14 mouse cellular contexts compared by ENCODE assay signal in the genomic region with DNA sequence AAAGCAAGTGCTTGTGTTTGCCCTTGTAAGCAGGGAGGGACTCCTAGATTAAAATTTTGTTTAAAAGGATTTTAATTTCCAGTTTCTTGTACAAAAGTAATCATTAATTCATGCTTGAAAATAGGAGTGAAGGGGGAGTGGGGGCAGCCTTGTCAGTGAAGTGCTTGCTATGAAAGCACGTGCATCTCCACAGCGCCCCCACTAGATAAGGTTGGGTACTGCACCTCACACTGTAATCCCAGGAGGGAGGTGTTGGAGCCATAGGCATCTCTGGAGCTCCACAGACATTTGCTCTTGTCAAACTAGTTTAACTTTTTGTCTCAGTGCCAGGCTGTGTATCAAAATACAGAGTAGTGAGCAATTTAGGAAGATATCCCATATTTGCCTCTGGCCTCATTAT.
DNase-seq lines count a peak whose midpoint lies in the region; ATAC-seq and TF ChIP-seq lines count a peak whose summit lies in the region.
"Had no signal": no experiment of that assay in that cellular context is flagged by ENCODE, and none has a peak within 500 bp of the region (broad histone marks: within the 10 kb centered on the region; RNA-seq: fewer than 3 reads in every experiment).

No protein-coding gene starts in this region.

- no peaks in the 10 kb centered on the region for H3K36me3 ChIP-seq in lung, embryonic 14.5 days (ENCODE audit: insufficient read depth)
- no peaks in the 10 kb centered on the region for H3K36me3 ChIP-seq in G1E (replicated peaks)
- no peaks in the 10 kb centered on the region for H3K36me3 ChIP-seq in stomach, postnatal 0 days (ENCODE audit: control insufficient read depth, insufficient read depth, low read length)
- no peaks in the 10 kb centered on the region for H3K36me3 ChIP-seq in midbrain, embryonic 15.5 days (replicated peaks)
- H3K36me3 ChIP-seq: forebrain, embryonic 12.5 days; liver, embryonic 13.5 days; stomach, embryonic 15.5 days had no signal

- no peaks in the 10 kb centered on the region for H3K4me1 ChIP-seq in lung, embryonic 14.5 days (ENCODE audit: insufficient read depth)
- no peaks in the 10 kb centered on the region for H3K4me1 ChIP-seq in G1E (ENCODE audit: insufficient read depth, low read depth, low read length)
- no peaks in the 10 kb centered on the region for H3K4me1 ChIP-seq in stomach, postnatal 0 days (replicated peaks; ENCODE audit: control insufficient read depth, insufficient read depth)
- no peaks in the 10 kb centered on the region for H3K4me1 ChIP-seq in midbrain, embryonic 15.5 days
- H3K4me1 ChIP-seq: forebrain, embryonic 12.5 days; liver, embryonic 13.5 days; megakaryocyte, embryonic 14.5 days; stomach, embryonic 15.5 days had no signal

- 26% methylated on average over 2 of the region's 2 CpGs for WGBS in lung, embryonic 14.5 days
- 34% methylated on average over 2 of the region's 2 CpGs for WGBS in stomach, postnatal 0 days
- WGBS in midbrain, embryonic 15.5 days = 51% methylated on average over 2 of the region's 2 CpGs

- H3K9ac ChIP-seq in lung, embryonic 14.5 days = no peak overlapping the region
- no peak overlapping the region for H3K9ac ChIP-seq in stomach, postnatal 0 days (ENCODE audit: low read length)
- no peak overlapping the region for H3K9ac ChIP-seq in midbrain, embryonic 15.5 days
- H3K9ac ChIP-seq: forebrain, embryonic 12.5 days; liver, embryonic 13.5 days; stomach, embryonic 15.5 days had no signal

- TF ChIP-seq CTCF in lung, embryonic 14.5 days (IDR thresholded peaks at IDR 0.05; ENCODE audit: low read depth) = peak; percentile 31; the same call in 1 of the 2 replicates
- TF ChIP-seq CTCF in G1E (IDR thresholded peaks at IDR 0.05; ENCODE audit: low read depth, low read length) = 0 out of 2 replicates have a peak, but pooled peaks have one; percentile 26
- peak; percentile 21; the same call in 1 of the 2 replicates for TF ChIP-seq CTCF in stomach, postnatal 0 days (IDR thresholded peaks at IDR 0.05; ENCODE audit: low read depth)

- intact Hi-C loops in heart, postnatal 14 days (cut with DNase I) = no loop called here

- no peak overlapping the region for H3K4me3 ChIP-seq in lung, embryonic 14.5 days (ENCODE audit: low read depth, low read length)
- H3K4me3 ChIP-seq in G1E (ENCODE audit: low read depth, low read length) = no peak overlapping the region
- no peak overlapping the region for H3K4me3 ChIP-seq in stomach, postnatal 0 days (ENCODE audit: low read depth, low read length)
- no peak overlapping the region for H3K4me3 ChIP-seq in midbrain, embryonic 15.5 days
- H3K4me3 ChIP-seq: forebrain, embryonic 12.5 days; liver, embryonic 13.5 days; megakaryocyte, embryonic 14.5 days; stomach, embryonic 15.5 days had no signal

- no peak for TF ChIP-seq EP300 in stomach, postnatal 0 days (optimal IDR thresholded peaks at IDR 0.05)

- H3K27ac ChIP-seq in lung, embryonic 14.5 days (ENCODE audit: low read depth) = no peak overlapping the region
- H3K27ac ChIP-seq in stomach, postnatal 0 days (replicated peaks) = no peak overlapping the region
- H3K27ac ChIP-seq in midbrain, embryonic 15.5 days = no peak overlapping the region
- H3K27ac ChIP-seq: forebrain, embryonic 12.5 days; liver, embryonic 13.5 days; stomach, embryonic 15.5 days had no signal

- no peak for ATAC-seq in lung, embryonic 14.5 days (ENCODE audit: insufficient read depth)
- no peak for ATAC-seq in G1E (ENCODE audit: extremely low read depth, insufficient number of reproducible peaks, low FRiP score, poor library complexity, severe bottlenecking)
- ATAC-seq in stomach, postnatal 0 days (ENCODE audit: low FRiP score, low TSS enrichment) = no peak
- no peak for ATAC-seq in midbrain, embryonic 15.5 days (replicated peaks)

- no peak overlapping the region for H3K4me2 ChIP-seq in lung, embryonic 14.5 days
- no peak overlapping the region for H3K4me2 ChIP-seq in stomach, postnatal 0 days (replicated peaks; ENCODE audit: low read depth)
- H3K4me2 ChIP-seq in midbrain, embryonic 15.5 days = no peak overlapping the region
- H3K4me2 ChIP-seq: forebrain, embryonic 12.5 days; liver, embryonic 13.5 days; stomach, embryonic 15.5 days had no signal

- H3K27me3 ChIP-seq in lung, embryonic 14.5 days (ENCODE audit: insufficient read depth, low read length) = no peaks in the 10 kb centered on the region
- no peaks in the 10 kb centered on the region for H3K27me3 ChIP-seq in G1E (ENCODE audit: insufficient read depth, low read length)
- H3K27me3 ChIP-seq in stomach, postnatal 0 days (ENCODE audit: control insufficient read depth, insufficient read depth, low read length) = no peaks in the 10 kb centered on the region
- H3K27me3 ChIP-seq in midbrain, embryonic 15.5 days (replicated peaks) = no peaks in the 10 kb centered on the region
- H3K27me3 ChIP-seq: forebrain, embryonic 12.5 days; liver, embryonic 13.5 days; megakaryocyte, embryonic 14.5 days; stomach, embryonic 15.5 days had no signal

- H3K9me3 ChIP-seq in lung, embryonic 14.5 days (ENCODE audit: low read depth, low read length) = no peaks in the 10 kb centered on the region
- peaks cover 2% of the 10 kb centered on the region; the same call in 1 of the 2 replicates for H3K9me3 ChIP-seq in G1E (replicated peaks)
- H3K9me3 ChIP-seq in stomach, postnatal 0 days (ENCODE audit: control insufficient read depth, low read length) = no peaks in the 10 kb centered on the region
- no peaks in the 10 kb centered on the region for H3K9me3 ChIP-seq in midbrain, embryonic 15.5 days
- H3K9me3 ChIP-seq: forebrain, embryonic 12.5 days; liver, embryonic 13.5 days; stomach, embryonic 15.5 days had no signal

- peak; percentile 8 for DNase-seq in heart, postnatal 4 days
- DNase-seq in heart, postnatal 14 days = no peak
- DNase-seq in lung, embryonic 14.5 days = peak; percentile 0
- no peak for DNase-seq in lung, adult 18-20 months
- DNase-seq in G1E (ENCODE audit: low spot score) = no peak
- DNase-seq in stomach, postnatal 0 days (ENCODE audit: low spot score) = no peak
- no peak for DNase-seq in right cerebral cortex, adult 2 months (ENCODE audit: low spot score in 2 of 2)
- DNase-seq: cerebellum, postnatal 36 days; gastrocnemius, postnatal 10 days; liver, embryonic 13.5 days had no signal

Comparison
In these comparisons a context has a peak if more than half of its experiments do, and no peak if none do; other contexts are left out.
1. DNase-seq: peak in heart, postnatal 4 days (single experiment) and lung, embryonic 14.5 days (single experiment); none in heart, postnatal 14 days (0 of 2), lung, adult 18-20 months (0 of 2), G1E (single experiment), stomach, postnatal 0 days (single experiment) and right cerebral cortex, adult 2 months (0 of 2).
2. Peak in every context shown above with its lines, with median percentiles within 50 percentile points of each other: CTCF ChIP-seq.